Mouse (Mus musculus) CH12.LX (cell line): ENCODE measurements around the gene Arhgef18. TPM values are rescaled to one million over a fixed set of nuclear protein-coding genes. Genes with fewer than 3 reads are reported as not detected.

ENCODE experiments used
- DNase-seq: peaks from one replicate; pipeline ENCODE4 v3.0.0-alpha.2; 2013; ENCODE audit errors: extremely low read depth
- H3K27ac ChIP-seq: 2 replicates; pipeline ENCODE4 v1.5.1; 2012; ENCODE audit warnings: low read depth, mild to moderate bottlenecking, control low read depth, moderate library complexity; ENCODE audit not compliant: insufficient read depth
- H3K27me3 ChIP-seq: replicated peaks from 2 replicates; pipeline ENCODE3; 2012; ENCODE audit warnings: inconsistent platforms
- H3K36me3 ChIP-seq, 2 experiments: replicated peaks in 1 of 2; 2 replicates each; pipeline versions ENCODE3 to v1.6.1; 2012; ENCODE audit warnings: inconsistent platforms in 1 of 2, low read length in 1 of 2, mild to moderate bottlenecking in 1 of 2, mixed read lengths in 1 of 2, moderate library complexity in 1 of 2; ENCODE audit not compliant: control insufficient read depth in 1 of 2, insufficient read depth in 1 of 2
- H3K4me1 ChIP-seq, 2 experiments: 2 replicates each; pipeline ENCODE4 v1.6.1; 2012; ENCODE audit warnings: inconsistent platforms in 1 of 2, moderate library complexity in 1 of 2; ENCODE audit not compliant: insufficient read depth in 2 of 2, control insufficient read depth in 1 of 2
- H3K4me2 ChIP-seq: 2 replicates; pipeline ENCODE4 v1.6.1; 2012; ENCODE audit warnings: low read depth, mild to moderate bottlenecking, control low read depth; ENCODE audit not compliant: poor library complexity, insufficient read depth, severe bottlenecking
- H3K4me3 ChIP-seq, 3 experiments: fragments of 150-350 bp in 1 of 3; sonication (generic) in 1 of 3; replicated peaks in 1 of 3; 2 replicates each; pipeline versions ENCODE3 to v1.5.1; 2011 to 2012; ENCODE audit warnings: low read depth in 2 of 3, low read length in 2 of 3, mild to moderate bottlenecking in 2 of 3, moderate library complexity in 2 of 3, control low read depth in 1 of 3, improper control_type of control experiment in 1 of 3, inconsistent platforms in 1 of 3, mixed read lengths in 1 of 3; ENCODE audit not compliant: poor library complexity in 1 of 3
- H3K79me2 ChIP-seq: replicated peaks from 2 replicates; pipeline ENCODE4 v1.6.1; 2012; ENCODE audit warnings: mild to moderate bottlenecking, moderate library complexity; ENCODE audit not compliant: control insufficient read depth, poor library complexity, insufficient read depth, severe bottlenecking; ENCODE audit errors: extremely low read depth
- H3K9ac ChIP-seq: 2 replicates; pipeline ENCODE4 v1.6.1; 2012; ENCODE audit warnings: low read depth, mild to moderate bottlenecking, control low read depth, moderate library complexity; ENCODE audit not compliant: insufficient read depth
- H3K9me3 ChIP-seq: replicated peaks from 2 replicates; pipeline ENCODE3; 2012; ENCODE audit warnings: low read length, inconsistent platforms, mixed read lengths
- BHLHE40 ChIP-seq: IDR thresholded peaks from 2 replicates; pipeline ENCODE4 v1.6.1; 2011; ENCODE audit warnings: mild to moderate bottlenecking, low read depth, low read length, improper control_type of control experiment
- CHD1 ChIP-seq: IDR thresholded peaks from 2 replicates; pipeline ENCODE4 v1.6.1; 2012; ENCODE audit warnings: low read depth, low read length, improper control_type of control experiment, inconsistent platforms
- CHD2 ChIP-seq: IDR thresholded peaks from 2 replicates; pipeline ENCODE4 v1.6.1; 2011; ENCODE audit warnings: low read length, improper control_type of control experiment
- CTCF ChIP-seq, 2 experiments: IDR thresholded peaks in 1 of 2; conservative IDR thresholded peaks in 1 of 2; 2 replicates each; pipeline ENCODE4 v1.5.1; 2011 to 2012; ENCODE audit warnings: low read depth in 2 of 2, low read length in 2 of 2, improper control_type of control experiment in 1 of 2, inconsistent platforms in 1 of 2, mild to moderate bottlenecking in 1 of 2, moderate library complexity in 1 of 2
- ELF1 ChIP-seq: IDR thresholded peaks from 2 replicates; pipeline ENCODE4 v1.6.1; 2014; ENCODE audit warnings: low read depth, mild to moderate bottlenecking, inconsistent platforms, low read length, improper control_type of control experiment
- HCFC1 ChIP-seq: IDR thresholded peaks from 2 replicates; pipeline ENCODE4 v1.6.1; 2012; ENCODE audit warnings: low read depth, mild to moderate bottlenecking, inconsistent platforms, low read length, improper control_type of control experiment
- IRF4 ChIP-seq: IDR thresholded peaks from 2 replicates; pipeline ENCODE4 v1.6.1; 2014; ENCODE audit warnings: low read depth, mild to moderate bottlenecking, inconsistent platforms, low read length, improper control_type of control experiment
- JUN ChIP-seq: IDR thresholded peaks from 2 replicates; pipeline ENCODE4 v1.6.1; 2011; ENCODE audit warnings: low read depth, mild to moderate bottlenecking, low read length, improper control_type of control experiment, moderate library complexity; ENCODE audit not compliant: insufficient read depth
- JUND ChIP-seq: conservative IDR thresholded peaks from 2 replicates; pipeline ENCODE4 v1.6.1; 2011; ENCODE audit warnings: low read depth, low read length, improper control_type of control experiment
- KAT2A ChIP-seq: IDR thresholded peaks from 2 replicates; pipeline ENCODE4 v1.6.1; 2012; ENCODE audit warnings: low read length, improper control_type of control experiment, inconsistent platforms; ENCODE audit not compliant: insufficient replicate concordance
- MAFK ChIP-seq: IDR thresholded peaks from 2 replicates; pipeline ENCODE4 v1.6.1; 2011; ENCODE audit warnings: low read length, improper control_type of control experiment; ENCODE audit not compliant: insufficient replicate concordance
- MAX ChIP-seq: IDR thresholded peaks from 2 replicates; pipeline ENCODE4 v1.6.1; 2011; ENCODE audit warnings: low read length, improper control_type of control experiment
- MAZ ChIP-seq: IDR thresholded peaks from 2 replicates; pipeline ENCODE4 v1.6.1; 2012; ENCODE audit warnings: low read depth, mild to moderate bottlenecking, inconsistent platforms, low read length, improper control_type of control experiment, moderate library complexity
- MEF2A ChIP-seq: IDR thresholded peaks from 2 replicates; pipeline ENCODE4 v1.6.1; 2014; ENCODE audit warnings: low read depth, mild to moderate bottlenecking, inconsistent platforms, low read length, improper control_type of control experiment, borderline replicate concordance
- MXI1 ChIP-seq: IDR thresholded peaks from 2 replicates; pipeline ENCODE4 v1.6.1; 2011; ENCODE audit warnings: mild to moderate bottlenecking, low read depth, low read length, improper control_type of control experiment
- NRF1 ChIP-seq: IDR thresholded peaks from 2 replicates; pipeline ENCODE4 v1.6.1; 2014; ENCODE audit warnings: low read depth, mild to moderate bottlenecking, inconsistent platforms, low read length, improper control_type of control experiment, moderate library complexity
- POLR2A ChIP-seq: IDR thresholded peaks from 2 replicates; pipeline ENCODE4 v1.6.1; 2011; ENCODE audit warnings: low read depth, mild to moderate bottlenecking, improper control_type of control experiment, low read length
- RAD21 ChIP-seq: IDR thresholded peaks from 2 replicates; pipeline ENCODE4 v1.6.1; 2011; ENCODE audit warnings: low read depth, mild to moderate bottlenecking, low read length, improper control_type of control experiment, moderate library complexity
- RCOR1 ChIP-seq: conservative IDR thresholded peaks from 2 replicates; pipeline ENCODE4 v1.6.1; 2012; ENCODE audit warnings: low read depth, mild to moderate bottlenecking, inconsistent platforms, low read length, improper control_type of control experiment
- TCF12 ChIP-seq: IDR thresholded peaks from 2 replicates; pipeline ENCODE4 v1.6.1; 2014; ENCODE audit warnings: low read depth, mild to moderate bottlenecking, inconsistent platforms, low read length, improper control_type of control experiment
- UBTF ChIP-seq: IDR thresholded peaks from 2 replicates; pipeline ENCODE4 v1.6.1; 2012; ENCODE audit warnings: low read depth, mild to moderate bottlenecking, inconsistent platforms, low read length, improper control_type of control experiment, moderate library complexity
- USF1 ChIP-seq: IDR thresholded peaks from 2 replicates; pipeline ENCODE4 v1.6.1; 2014; ENCODE audit warnings: low read depth, mild to moderate bottlenecking, inconsistent platforms, low read length, improper control_type of control experiment
- USF2 ChIP-seq: conservative IDR thresholded peaks from 2 replicates; pipeline ENCODE4 v1.6.1; 2011; ENCODE audit warnings: low read depth, low read length, improper control_type of control experiment
- ZC3H11A ChIP-seq: IDR thresholded peaks from 2 replicates; pipeline ENCODE4 v1.6.1; 2012; ENCODE audit warnings: low read depth, mild to moderate bottlenecking, inconsistent platforms, low read length, improper control_type of control experiment
- ZKSCAN1 ChIP-seq: IDR thresholded peaks from 2 replicates; pipeline ENCODE4 v1.6.1; 2012; ENCODE audit warnings: low read depth, inconsistent platforms, low read length, improper control_type of control experiment, borderline replicate concordance
- dilution Hi-C: fragments of 300-500 bp; cut with MboI; formaldehyde crosslinking; loops from 2 replicates; pipeline ENCODE4 v1.14.3; 2020; ENCODE audit warnings: low sequenced_read_pairs; ENCODE audit not compliant: extremely low pct_unique_long_range_greater_than_20kb, extremely low pct_ligation_motif_present
- in situ Hi-C: fragments of 300-500 bp; cut with MboI; formaldehyde crosslinking; loops from 3 replicates; pipeline ENCODE4 v1.14.3; 2019; ENCODE audit warnings: low sequenced_read_pairs, low pct_ligation_motif_present, low pct_unique_long_range_greater_than_20kb, mixed read lengths
- polyA plus RNA-seq: library from polyadenylated mRNA; unstranded; fragments of >175 nt; gene quantifications from 2 replicates; pipeline ENCODE4 v1.2.1, GENCODE M21; 2012; ENCODE audit warnings: low read depth; ENCODE audit not compliant: insufficient read length
- total RNA-seq, 2 experiments: library from RNA; depleted of rRNA; stranded (reverse); fragments of 300-350 nt in 1 of 2; fragments of >200 nt in 1 of 2; gene quantifications; 2 replicates each; pipeline ENCODE4 v1.2.3; 2012 to 2014

The Arhgef18 gene
- total and polyA plus RNA-seq, 3 experiments: 0.21 to 0.26 TPM; not detected in 1

DNA sequence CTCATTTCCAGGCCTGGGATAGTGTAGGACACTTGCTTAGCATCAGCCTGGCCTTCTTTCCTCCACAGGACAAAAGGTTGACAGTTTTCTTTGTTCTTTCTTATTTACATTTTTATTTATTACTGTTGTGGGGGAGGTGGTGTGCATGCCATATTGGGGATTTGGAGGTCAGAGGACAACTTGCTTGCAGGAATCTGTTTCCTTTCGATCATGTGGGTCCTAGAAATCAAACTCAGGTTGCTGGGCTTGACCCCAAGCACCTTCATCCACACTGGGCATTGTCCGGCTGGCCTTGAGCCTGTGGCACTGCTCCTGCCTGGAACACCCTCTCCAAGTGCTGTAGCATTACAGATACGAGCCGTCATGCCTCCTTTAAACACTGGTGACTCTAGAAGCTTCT is 24.0 kb downstream of the Arhgef18 start:
- H3K27ac ChIP-seq: no peak overlapping the region
- H3K4me1 ChIP-seq: no peaks in the 10 kb centered on the region
- dilution Hi-C loops: no loop called here
- no peak overlapping the region for H3K4me2 ChIP-seq
- TF ChIP-seq JUN (no peak), MAFK (no peak), ZKSCAN1 (no peak), NRF1 (no peak), JUND (no peak), UBTF (no peak), HCFC1 (no peak), CTCF (conservative IDR thresholded peaks at IDR 0.05 in 1 of 2, IDR thresholded peaks at IDR 0.05 in 1 of 2; ENCODE audit: low read depth in 2 of 2, low read length in 2 of 2) (no peak), IRF4 (no peak), CHD2 (no peak), USF2 (no peak), RAD21 (no peak), CHD1 (no peak), MAX (no peak)
- H3K27me3 ChIP-seq: no peaks in the 10 kb centered on the region
- no peak overlapping the region for H3K4me3 ChIP-seq
- no peaks in the 10 kb centered on the region for H3K36me3 ChIP-seq
- DNase-seq: no peak
- no peaks in the 10 kb centered on the region for H3K9me3 ChIP-seq
- in situ Hi-C loops: no loop called here
- no peak overlapping the region for H3K9ac ChIP-seq
- no peaks in the 10 kb centered on the region for H3K79me2 ChIP-seq

DNA sequence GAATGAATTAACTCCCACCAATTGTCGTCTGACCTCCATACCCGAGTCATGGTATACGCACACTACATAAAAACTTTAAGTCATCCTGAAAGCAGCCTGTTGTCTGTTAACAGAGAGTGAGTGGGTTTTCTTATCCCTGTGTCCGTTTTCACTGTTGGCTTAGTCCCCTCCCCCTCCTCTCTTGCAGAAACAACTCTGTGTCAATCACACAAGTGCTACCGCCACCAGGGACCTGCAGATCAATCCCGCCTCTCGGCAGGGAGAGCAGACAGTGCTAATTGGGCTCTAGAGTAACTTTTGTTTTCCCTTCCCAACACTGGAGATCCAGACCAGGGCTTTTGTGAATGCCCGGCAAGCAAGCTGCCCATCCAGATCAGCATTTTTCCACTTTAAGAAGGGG is 24.6 kb downstream of the Arhgef18 start:
- H3K36me3 ChIP-seq: no peaks in the 10 kb centered on the region
- no peak overlapping the region for H3K4me3 ChIP-seq
- no peak overlapping the region for H3K9ac ChIP-seq
- no peaks in the 10 kb centered on the region for H3K27me3 ChIP-seq
- dilution Hi-C loops: no loop called here
- no peak overlapping the region for H3K27ac ChIP-seq
- TF ChIP-seq NRF1 (no peak), TCF12 (no peak), USF1 (no peak), USF2 (no peak), RAD21 (no peak), JUND (no peak), CHD2 (no peak), BHLHE40 (no peak), POLR2A (no peak), MAFK (no peak), KAT2A (no peak), IRF4 (no peak), MEF2A (no peak), MXI1 (no peak), MAZ (no peak), ZC3H11A (no peak), UBTF (no peak), RCOR1 (no peak), ELF1 (no peak)
- no peaks in the 10 kb centered on the region for H3K9me3 ChIP-seq
- H3K4me1 ChIP-seq: no peaks in the 10 kb centered on the region
- in situ Hi-C loops: no loop called here
- no peak overlapping the region for H3K4me2 ChIP-seq
- H3K79me2 ChIP-seq: no peaks in the 10 kb centered on the region
- no peak for DNase-seq
